Mouse (Mus musculus): Measurements from ENCODE around the gene Sept7.

GRCm38 (mm10) chr9:25213164-25213557 is 39.1 kb upstream of the Sept7 start:
- TF ChIP-seq CTCF (IDR thresholded peaks at IDR 0.05) (no peak), EP300 (IDR thresholded peaks at IDR 0.05) (no peak)
